Mouse (Mus musculus) megakaryocyte, embryonic 14.5 days (primary cell): ENCODE measurements at regions not wholly inside any gene's neighbourhood (a gene's known extent, or its start where the extent isn't known, plus 50 kb on each side); places are given as distances from the start of the nearest gene placed in this dataset.

Experiments
- H3K27me3 ChIP-seq: replicated peaks from 2 replicates; pipeline ENCODE3; 2012; ENCODE audit warnings: inconsistent platforms
- H3K36me3 ChIP-seq: replicated peaks from 2 replicates; pipeline ENCODE3; 2012; ENCODE audit warnings: low read length, inconsistent platforms, mixed read lengths
- H3K4me1 ChIP-seq: 2 replicates; pipeline ENCODE4 v1.6.1; 2012; ENCODE audit warnings: inconsistent platforms
- H3K4me3 ChIP-seq: replicated peaks from 2 replicates; pipeline ENCODE3; 2012; ENCODE audit warnings: moderate library complexity, mild to moderate bottlenecking, inconsistent platforms
- H3K9me3 ChIP-seq: 2 replicates; pipeline ENCODE4 v1.6.1; 2012; ENCODE audit warnings: inconsistent platforms
- FLI1 ChIP-seq: IDR thresholded peaks from 2 replicates; pipeline ENCODE4 v1.6.1; 2012; ENCODE audit warnings: low read length, inconsistent platforms, mixed read lengths
- GATA1 ChIP-seq: IDR thresholded peaks from 3 replicates; pipeline ENCODE4 v1.6.1; 2012; ENCODE audit warnings: mixed read lengths, low read length, inconsistent platforms, borderline replicate concordance

- peaks cover 70% of the 10 kb centered on the region for H3K4me1 ChIP-seq
- no peak overlapping the region for H3K4me3 ChIP-seq
- H3K27me3 ChIP-seq, result no peaks in the 10 kb centered on the region
- H3K9me3 ChIP-seq, result no peaks in the 10 kb centered on the region
- TF ChIP-seq FLI1 (no peak), GATA1 (0 out of 3 replicates have a peak, but pooled peaks have one; percentile 40)
- H3K36me3 ChIP-seq, result no peaks in the 10 kb centered on the region
These were observed 163.2 kb downstream of the Tmem17 start for GRCm38 (mm10) chr11:22675047-22675446.

- TF ChIP-seq GATA1, result no peak
- no peak for TF ChIP-seq FLI1
- no peaks in the 10 kb centered on the region for H3K36me3 ChIP-seq
- H3K4me1 ChIP-seq, result peaks cover 66% of the 10 kb centered on the region
- no peak overlapping the region for H3K4me3 ChIP-seq
- H3K27me3 ChIP-seq, result no peaks in the 10 kb centered on the region
- H3K9me3 ChIP-seq, result no peaks in the 10 kb centered on the region
These were observed 163.9 kb downstream of the Tmem17 start for GRCm38 (mm10) chr11:22675754-22676153.

GRCm38 (mm10) chr11:22677337-22677736 lies 165.4 kb downstream of the Tmem17 start:
- TF ChIP-seq FLI1 (no peak), GATA1 (no peak)
- H3K9me3 ChIP-seq, result no peaks in the 10 kb centered on the region
- no peak overlapping the region for H3K4me3 ChIP-seq
- peaks cover 53% of the 10 kb centered on the region for H3K4me1 ChIP-seq
- no peaks in the 10 kb centered on the region for H3K27me3 ChIP-seq
- no peaks in the 10 kb centered on the region for H3K36me3 ChIP-seq

- TF ChIP-seq FLI1 (no peak), GATA1 (no peak)
- Histone ChIP-seq H3K27me3 (no peaks in the 10 kb centered on the region), H3K4me1 (peaks cover 7% of the 10 kb centered on the region), H3K36me3 (no peaks in the 10 kb centered on the region), H3K9me3 (0 out of 2 replicates have a peak, but pooled peaks cover 3% of the 10 kb centered on the region), H3K4me3 (no peak overlapping the region)
These were observed 172.7 kb downstream of the Tmem17 start for GRCm38 (mm10) chr11:22684576-22684975.

GRCm38 (mm10) chr11:22690829-22691228 lies 169.9 kb downstream of the B3gnt2 start:
- Histone ChIP-seq H3K36me3 (no peaks in the 10 kb centered on the region), H3K27me3 (peaks cover 3% of the 10 kb centered on the region), H3K9me3 (0 out of 2 replicates have a peak, but pooled peaks cover 2% of the 10 kb centered on the region), H3K4me1 (peaks cover 36% of the 10 kb centered on the region), H3K4me3 (no peak overlapping the region)
- no peak for TF ChIP-seq GATA1
- no peak for TF ChIP-seq FLI1

GRCm38 (mm10) chr11:22692281-22692857 lies 168.4 kb downstream of the B3gnt2 start:
- H3K9me3 ChIP-seq, result no peaks in the 10 kb centered on the region
- H3K27me3 ChIP-seq, result peaks cover 3% of the 10 kb centered on the region
- peaks cover 38% of the 10 kb centered on the region for H3K4me1 ChIP-seq
- TF ChIP-seq FLI1, result no peak
- no peak for TF ChIP-seq GATA1
- no peak overlapping the region for H3K4me3 ChIP-seq
- H3K36me3 ChIP-seq, result no peaks in the 10 kb centered on the region

GRCm38 (mm10) chr11:22692941-22693341 lies 167.8 kb downstream of the B3gnt2 start:
- TF ChIP-seq FLI1, result no peak
- TF ChIP-seq GATA1, result no peak
- Histone ChIP-seq H3K36me3 (no peaks in the 10 kb centered on the region), H3K27me3 (peaks cover 3% of the 10 kb centered on the region), H3K9me3 (no peaks in the 10 kb centered on the region), H3K4me1 (peaks cover 43% of the 10 kb centered on the region), H3K4me3 (no peak overlapping the region)

- peaks cover 47% of the 10 kb centered on the region for H3K4me1 ChIP-seq
- no peaks in the 10 kb centered on the region for H3K9me3 ChIP-seq
- H3K36me3 ChIP-seq, result no peaks in the 10 kb centered on the region
- H3K4me3 ChIP-seq, result peak overlapping the region; percentile 15
- TF ChIP-seq FLI1, result no peak
- no peak for TF ChIP-seq GATA1
- peaks cover 3% of the 10 kb centered on the region for H3K27me3 ChIP-seq
These were observed 167.4 kb downstream of the B3gnt2 start for GRCm38 (mm10) chr11:22693376-22693775.

- H3K9me3 ChIP-seq, result no peaks in the 10 kb centered on the region
- TF ChIP-seq FLI1 (no peak), GATA1 (no peak)
- H3K4me1 ChIP-seq, result peaks cover 53% of the 10 kb centered on the region
- H3K4me3 ChIP-seq, result no peak overlapping the region
- H3K36me3 ChIP-seq, result no peaks in the 10 kb centered on the region
- peaks cover 3% of the 10 kb centered on the region for H3K27me3 ChIP-seq
These were observed 166.8 kb downstream of the B3gnt2 start for GRCm38 (mm10) chr11:22693984-22694383.

GRCm38 (mm10) chr11:22694829-22695228 lies 165.9 kb downstream of the B3gnt2 start:
- H3K36me3 ChIP-seq, result no peaks in the 10 kb centered on the region
- peaks cover 60% of the 10 kb centered on the region for H3K4me1 ChIP-seq
- no peaks in the 10 kb centered on the region for H3K9me3 ChIP-seq
- TF ChIP-seq FLI1 (no peak), GATA1 (no peak)
- H3K4me3 ChIP-seq, result peak overlapping the region; percentile 67
- peaks cover 8% of the 10 kb centered on the region for H3K27me3 ChIP-seq

- TF ChIP-seq GATA1 (no peak), FLI1 (no peak)
- H3K27me3 ChIP-seq, result peaks cover 8% of the 10 kb centered on the region
- no peaks in the 10 kb centered on the region for H3K9me3 ChIP-seq
- no peaks in the 10 kb centered on the region for H3K36me3 ChIP-seq
- peaks cover 60% of the 10 kb centered on the region for H3K4me1 ChIP-seq
- H3K4me3 ChIP-seq, result no peak overlapping the region
These were observed 165.5 kb downstream of the B3gnt2 start for GRCm38 (mm10) chr11:22695237-22695636.
